Mouse (Mus musculus): ENCODE data around the gene Usp48. TPM values are rescaled to one million over a fixed set of nuclear protein-coding genes. Genes with fewer than 3 reads are reported as not detected.

Gene Usp48
- polyA plus RNA-seq, 1 experiment from 2014 or later, result 56.7 TPM

- Histone ChIP-seq H3K9me3 (replicated peaks) (no peaks in the 10 kb centered on the region), H3K9ac (no peak overlapping the region), H3K27me3 (replicated peaks) (no peaks in the 10 kb centered on the region), H3K36me3 (peaks cover 99% of the 10 kb centered on the region), H3K4me3 (no peak overlapping the region), H3K4me1 (no peaks in the 10 kb centered on the region), H3K4me2 (no peak overlapping the region), H3K27ac (no peak overlapping the region)
- ATAC-seq, result no peak
- 78% methylated on average over 5 of the region's 5 CpGs for WGBS (ENCODE audit: insufficient replicate concordance)
Observed at GRCm38 (mm10) chr4:137650912-137651311, 57.4 kb downstream of the Usp48 start.

- Histone ChIP-seq H3K9ac (no peak overlapping the region), H3K4me3 (no peak overlapping the region), H3K27ac (no peak overlapping the region), H3K4me1 (no peaks in the 10 kb centered on the region), H3K4me2 (no peak overlapping the region), H3K27me3 (replicated peaks) (no peaks in the 10 kb centered on the region), H3K36me3 (peaks cover 100% of the 10 kb centered on the region), H3K9me3 (replicated peaks) (no peaks in the 10 kb centered on the region)
- WGBS (ENCODE audit: insufficient replicate concordance), result 89% methylated on average over 5 of the region's 5 CpGs
- no peak for ATAC-seq
Observed at GRCm38 (mm10) chr4:137652835-137653346, 59.3 kb downstream of the Usp48 start.

- no peak for ATAC-seq
- Histone ChIP-seq H3K27ac (no peak overlapping the region), H3K4me2 (no peak overlapping the region), H3K27me3 (replicated peaks) (no peaks in the 10 kb centered on the region), H3K4me3 (no peak overlapping the region), H3K9ac (no peak overlapping the region), H3K4me1 (no peaks in the 10 kb centered on the region), H3K9me3 (replicated peaks) (no peaks in the 10 kb centered on the region), H3K36me3 (peaks cover 78% of the 10 kb centered on the region)
- 84% methylated on average over 18 of the region's 18 CpGs for WGBS (ENCODE audit: insufficient replicate concordance)
Observed at GRCm38 (mm10) chr4:137655241-137656031, 61.9 kb downstream of the Usp48 start.

- WGBS (ENCODE audit: insufficient replicate concordance), result 80% methylated on average over 8 of the region's 8 CpGs
- ATAC-seq, result no peak
- Histone ChIP-seq H3K9me3 (replicated peaks) (no peaks in the 10 kb centered on the region), H3K9ac (no peak overlapping the region), H3K36me3 (peaks cover 56% of the 10 kb centered on the region), H3K4me2 (no peak overlapping the region), H3K27ac (no peak overlapping the region), H3K27me3 (replicated peaks) (peaks cover 2% of the 10 kb centered on the region), H3K4me1 (no peaks in the 10 kb centered on the region), H3K4me3 (no peak overlapping the region)
Observed at GRCm38 (mm10) chr4:137657674-137658073, 64.1 kb downstream of the Usp48 start.

- Histone ChIP-seq H3K4me1 (peaks cover 3% of the 10 kb centered on the region; the same call in 1 of the 2 replicates), H3K4me3 (no peak overlapping the region), H3K4me2 (no peak overlapping the region), H3K27me3 (replicated peaks) (peaks cover 21% of the 10 kb centered on the region), H3K36me3 (peaks cover 37% of the 10 kb centered on the region), H3K9ac (no peak overlapping the region), H3K9me3 (replicated peaks) (no peaks in the 10 kb centered on the region), H3K27ac (no peak overlapping the region)
- WGBS (ENCODE audit: insufficient replicate concordance), result 72% methylated on average over 4 of the region's 4 CpGs
- no peak for ATAC-seq
Observed at GRCm38 (mm10) chr4:137659541-137659940, 66.0 kb downstream of the Usp48 start.

GRCm38 (mm10) chr4:137660364-137661077 is 67.0 kb downstream of the Usp48 start:
- Histone ChIP-seq H3K4me2 (no peak overlapping the region), H3K36me3 (peaks cover 27% of the 10 kb centered on the region), H3K27me3 (replicated peaks) (peaks cover 30% of the 10 kb centered on the region), H3K9ac (no peak overlapping the region), H3K4me3 (no peak overlapping the region), H3K4me1 (peaks cover 9% of the 10 kb centered on the region; the same call in 1 of the 2 replicates), H3K9me3 (replicated peaks) (no peaks in the 10 kb centered on the region), H3K27ac (no peak overlapping the region)
- no peak; the same call in 1 of the 2 replicates for ATAC-seq
- WGBS (ENCODE audit: insufficient replicate concordance), result 53% methylated on average over 10 of the region's 10 CpGs

GRCm38 (mm10) chr4:137661078-137661450 is 67.5 kb downstream of the Usp48 start:
- Histone ChIP-seq H3K4me2 (no peak overlapping the region), H3K9me3 (replicated peaks) (no peaks in the 10 kb centered on the region), H3K4me3 (no peak overlapping the region), H3K36me3 (peaks cover 22% of the 10 kb centered on the region), H3K27ac (no peak overlapping the region), H3K27me3 (replicated peaks) (peaks cover 36% of the 10 kb centered on the region), H3K9ac (no peak overlapping the region), H3K4me1 (peaks cover 9% of the 10 kb centered on the region; the same call in 1 of the 2 replicates)
- WGBS (ENCODE audit: insufficient replicate concordance), result 52% methylated on average over 2 of the region's 2 CpGs
- no peak for ATAC-seq

- Histone ChIP-seq H3K4me2 (no peak overlapping the region), H3K36me3 (peaks cover 17% of the 10 kb centered on the region), H3K27ac (no peak overlapping the region), H3K9me3 (replicated peaks) (no peaks in the 10 kb centered on the region), H3K27me3 (replicated peaks) (peaks cover 41% of the 10 kb centered on the region), H3K4me1 (peaks cover 9% of the 10 kb centered on the region; the same call in 1 of the 2 replicates), H3K9ac (no peak overlapping the region), H3K4me3 (no peak overlapping the region)
- ATAC-seq, result no peak
- 84% methylated on average over 6 of the region's 6 CpGs for WGBS (ENCODE audit: insufficient replicate concordance)
Observed at GRCm38 (mm10) chr4:137661547-137661946, 68.0 kb downstream of the Usp48 start.

- H3K27me3 ChIP-seq (replicated peaks), result peaks cover 60% of the 10 kb centered on the region
- H3K4me1 ChIP-seq, result peaks cover 9% of the 10 kb centered on the region; the same call in 1 of the 2 replicates
- no peak for ATAC-seq
- H3K9me3 ChIP-seq (replicated peaks), result no peaks in the 10 kb centered on the region
- H3K36me3 ChIP-seq, result no peaks in the 10 kb centered on the region
- H3K4me3 ChIP-seq, result no peak overlapping the region
- H3K27ac ChIP-seq, result no peak overlapping the region
- H3K4me2 ChIP-seq, result no peak overlapping the region
- 57% methylated on average over 4 of the region's 4 CpGs for WGBS (ENCODE audit: insufficient replicate concordance)
- H3K9ac ChIP-seq, result no peak overlapping the region
Observed at GRCm38 (mm10) chr4:137663491-137663890, 69.9 kb downstream of the Usp48 start.

- H3K27ac ChIP-seq, result no peak within 1 kb of the TSS
- WGBS (ENCODE audit: insufficient replicate concordance), result 2% methylated on average over 36 of the region's 44 CpGs
- H3K27me3 ChIP-seq (replicated peaks), result peaks cover 60% of the 10 kb centered on the region
- no peaks in the 10 kb centered on the region for H3K9me3 ChIP-seq (replicated peaks)
- peaks cover 9% of the 10 kb centered on the region; the same call in 1 of the 2 replicates for H3K4me1 ChIP-seq
- H3K9ac ChIP-seq, result peak within 1 kb of the TSS; percentile 13; the same call in 1 of the 2 replicates
- H3K4me3 ChIP-seq, result peak within 1 kb of the TSS; percentile 48
- ATAC-seq, result no peak
- no peaks in the 10 kb centered on the region for H3K36me3 ChIP-seq
- peak within 1 kb of the TSS; percentile 68 for H3K4me2 ChIP-seq
Observed at GRCm38 (mm10) chr4:137664433-137664979, 71.0 kb downstream of the Usp48 start, which contains the start of gene Rap1gap. Gene Rap1gap (plus strand): TSS chr4:137664726.

GRCm38 (mm10) chr4:137664980-137665675 is 71.6 kb downstream of the Usp48 start:
- Histone ChIP-seq H3K27me3 (replicated peaks) (peaks cover 60% of the 10 kb centered on the region), H3K36me3 (no peaks in the 10 kb centered on the region), H3K27ac (no peak overlapping the region), H3K9me3 (replicated peaks) (no peaks in the 10 kb centered on the region), H3K4me1 (peaks cover 9% of the 10 kb centered on the region; the same call in 1 of the 2 replicates), H3K4me3 (peak overlapping the region; percentile 48), H3K4me2 (peak overlapping the region; percentile 68), H3K9ac (no peak overlapping the region)
- 10% methylated on average over 14 of the region's 15 CpGs for WGBS (ENCODE audit: insufficient replicate concordance)
- no peak for ATAC-seq
